Mouse (Mus musculus): ENCODE results near the gene Prkce.

GRCm38 (mm10) chr17:86214285-86214684 lies 46.7 kb downstream of the Prkce start:
- TF ChIP-seq CTCF (IDR thresholded peaks at IDR 0.05; ENCODE audit: low read depth) (no peak), EP300 (IDR thresholded peaks at IDR 0.05; ENCODE audit: low read depth) (no peak)
